Mouse (Mus musculus) bone marrow, adult 2 months (tissue): ENCODE measurements around the gene Scp2.

Source experiments
- CTCF ChIP-seq: fragments of 200-500 bp; IDR thresholded peaks from 2 replicates; pipeline ENCODE4 v1.5.1; 2011; ENCODE audit warnings: low read length, control low read depth; ENCODE audit not compliant: control insufficient read depth, insufficient read depth
- POLR2A ChIP-seq: fragments of 200-500 bp; IDR thresholded peaks from 2 replicates; pipeline ENCODE4 v1.6.1; 2011; ENCODE audit warnings: low read depth, mild to moderate bottlenecking, control low read depth, low read length, borderline replicate concordance; ENCODE audit not compliant: control insufficient read depth

DNA sequence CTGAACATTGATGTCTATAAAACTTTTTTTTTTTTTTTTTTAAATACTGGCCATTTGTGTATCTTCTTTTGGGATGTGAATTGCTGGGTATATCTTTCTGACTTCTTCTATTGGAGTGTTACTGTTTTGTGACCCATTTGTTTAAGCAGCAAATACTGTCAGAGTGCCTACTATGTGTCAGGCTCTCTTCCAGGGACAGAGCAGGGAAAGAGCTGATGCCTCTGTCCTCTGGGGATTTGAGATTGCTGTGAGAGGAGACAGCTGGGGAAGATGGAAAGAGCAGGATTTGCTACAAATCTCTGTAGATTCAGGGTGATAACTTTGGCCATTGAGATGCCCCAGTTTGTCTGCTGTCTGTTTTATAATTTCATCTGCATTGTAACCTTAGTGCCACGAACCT lies 145.4 kb downstream of the Scp2 start:
- no peak for TF ChIP-seq POLR2A
- TF ChIP-seq CTCF = no peak
